Mouse (Mus musculus) spleen, postnatal 10 days (tissue): Measurements from ENCODE around the gene Ugt1a5.

Experiments
- DNase-seq, 2 experiments: peaks; one replicate each; pipeline ENCODE4 v3.0.0; 2021 to 2022; ENCODE audit warnings: low spot score in 2 of 2

The Ugt1a5 gene

DNA sequence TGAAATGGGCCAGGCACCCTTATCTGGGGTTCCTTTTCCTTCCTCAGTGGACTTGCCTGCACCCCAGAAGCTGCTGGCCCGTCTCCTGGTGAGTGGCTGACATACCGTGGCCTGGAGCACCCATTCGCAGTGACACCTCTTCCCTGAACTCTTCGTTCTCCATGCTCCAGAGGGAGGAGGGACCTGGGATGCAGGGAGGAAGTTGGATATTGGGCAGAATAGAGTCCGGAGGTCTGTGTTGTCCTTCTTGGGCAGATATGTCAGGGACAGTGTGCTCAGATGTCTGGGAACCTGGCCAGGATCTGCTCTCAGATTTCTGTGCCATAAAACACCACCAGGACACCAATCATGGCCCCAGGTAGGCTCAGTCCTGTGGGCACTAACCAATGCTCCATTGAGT, 74.3 kb downstream of the Ugt1a5 start:
- no peak for DNase-seq

DNA sequence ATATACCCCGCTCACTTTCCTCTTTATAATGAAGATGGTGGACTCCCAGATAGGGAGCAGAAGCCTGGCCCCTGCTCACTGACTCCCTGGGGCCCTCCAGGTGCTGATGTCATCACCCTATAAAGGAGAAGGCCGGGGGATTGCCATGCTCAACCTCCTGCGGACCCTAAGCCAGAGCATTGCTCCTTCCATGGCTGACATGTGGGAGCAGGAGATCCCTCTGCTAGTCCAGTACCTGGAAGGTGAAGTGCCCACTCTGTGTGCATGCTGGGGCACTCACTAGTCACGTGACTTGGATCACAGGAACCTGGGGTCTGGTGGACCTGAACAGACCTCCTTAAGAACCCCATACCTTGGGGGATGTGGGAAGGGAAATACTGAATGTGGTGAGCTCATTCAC, 74.8 kb downstream of the Ugt1a5 start:
- no peak for DNase-seq

DNA sequence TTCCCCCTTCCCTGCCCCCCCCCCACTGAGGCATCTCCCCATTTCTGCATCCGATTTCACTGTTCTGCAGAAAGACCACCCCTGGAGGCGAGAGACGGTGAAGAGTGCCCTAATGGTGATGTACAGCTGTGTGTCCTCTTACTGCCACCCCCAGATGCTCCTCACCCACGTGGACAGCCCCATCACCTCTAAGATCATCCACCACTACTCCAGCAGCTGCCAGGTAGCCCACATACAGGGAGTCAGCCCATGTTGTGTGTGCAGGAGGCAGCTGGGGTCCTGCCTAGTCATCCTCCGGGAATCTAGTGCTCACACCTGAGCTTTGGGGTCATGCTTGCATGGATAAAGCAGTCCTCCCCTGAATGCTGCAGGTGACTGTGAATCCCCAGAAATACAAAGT, 78.0 kb downstream of the Ugt1a5 start:
- no peak for DNase-seq

DNA sequence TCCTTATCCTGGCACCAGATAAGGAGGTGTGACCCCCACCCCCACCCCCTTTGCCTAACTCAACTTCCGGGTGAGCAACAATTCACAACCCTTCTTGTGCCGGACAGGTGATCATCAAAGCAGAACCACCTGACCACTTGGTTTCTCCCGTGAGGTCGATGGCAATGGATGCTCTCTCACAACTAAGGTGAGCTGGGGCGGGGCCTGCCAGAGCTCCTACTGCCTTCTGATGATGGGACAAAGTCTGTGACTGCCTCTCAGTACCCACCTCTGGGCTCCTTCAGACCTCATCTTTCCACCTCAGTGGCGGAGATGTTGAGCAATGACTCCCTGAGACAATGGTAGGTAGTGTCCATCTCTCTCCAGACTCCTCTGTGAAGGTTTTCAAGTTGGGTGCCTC, 80.1 kb downstream of the Ugt1a5 start:
- DNase-seq, result no peak

DNA sequence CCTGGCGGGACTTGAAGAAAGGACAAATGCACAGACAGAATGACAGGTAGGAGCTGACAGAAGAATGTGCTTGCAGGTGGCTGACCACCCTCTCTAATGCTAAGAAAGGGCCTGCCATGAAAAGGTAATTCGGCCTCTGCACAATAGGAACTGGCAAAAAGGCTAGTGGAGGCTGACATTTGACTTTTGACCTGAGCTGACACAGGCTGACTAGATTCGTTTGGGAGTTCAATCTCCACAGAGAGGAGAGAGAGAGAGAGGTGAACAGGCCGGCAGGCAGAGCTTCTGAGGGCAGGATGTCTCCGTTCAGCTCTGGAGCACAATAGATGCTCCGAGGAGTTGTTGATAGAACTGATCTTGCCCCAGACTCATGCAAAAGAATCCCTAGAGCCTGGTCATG, 80.6 kb downstream of the Ugt1a5 start:
- no peak for DNase-seq

DNA sequence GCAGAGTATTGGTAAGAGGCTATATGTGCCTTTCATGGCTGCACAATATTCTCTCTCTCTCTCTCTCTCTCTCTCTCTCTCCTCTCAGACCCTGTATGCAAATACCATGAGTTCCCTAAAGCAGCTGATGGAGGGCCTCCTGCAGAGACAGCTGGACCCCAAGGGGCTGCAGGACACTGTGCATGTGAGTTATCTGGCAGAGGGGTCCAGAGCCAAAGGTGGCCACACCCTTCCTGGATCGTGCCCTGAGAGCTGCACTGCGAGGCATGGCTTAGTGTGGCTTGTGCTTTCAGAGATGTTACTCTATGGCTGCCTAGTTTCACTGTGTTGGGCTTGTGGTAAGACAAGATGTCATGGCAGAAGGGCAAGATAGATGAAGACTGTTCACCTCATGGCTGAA, 81.8 kb downstream of the Ugt1a5 start:
- no peak for DNase-seq

DNA sequence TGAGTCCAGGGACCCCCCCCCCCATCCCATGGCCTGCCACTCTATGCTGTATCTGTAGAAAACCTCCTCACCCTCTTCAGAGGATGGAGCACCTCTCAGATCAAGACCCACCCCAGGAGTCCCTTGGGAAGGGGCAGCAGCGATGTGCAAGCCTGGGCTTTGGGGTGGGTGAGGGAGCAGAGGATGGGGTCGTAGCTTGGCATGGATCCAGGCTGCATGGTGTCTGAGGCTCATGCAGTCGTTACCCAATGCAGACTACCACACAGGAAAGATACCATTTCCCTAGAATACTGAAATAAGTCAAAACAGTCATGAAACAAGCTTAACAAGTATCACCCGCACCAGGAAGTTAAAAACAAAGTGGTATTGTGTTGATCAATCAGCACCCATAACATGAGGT, 82.8 kb downstream of the Ugt1a5 start:
- no peak for DNase-seq

DNA sequence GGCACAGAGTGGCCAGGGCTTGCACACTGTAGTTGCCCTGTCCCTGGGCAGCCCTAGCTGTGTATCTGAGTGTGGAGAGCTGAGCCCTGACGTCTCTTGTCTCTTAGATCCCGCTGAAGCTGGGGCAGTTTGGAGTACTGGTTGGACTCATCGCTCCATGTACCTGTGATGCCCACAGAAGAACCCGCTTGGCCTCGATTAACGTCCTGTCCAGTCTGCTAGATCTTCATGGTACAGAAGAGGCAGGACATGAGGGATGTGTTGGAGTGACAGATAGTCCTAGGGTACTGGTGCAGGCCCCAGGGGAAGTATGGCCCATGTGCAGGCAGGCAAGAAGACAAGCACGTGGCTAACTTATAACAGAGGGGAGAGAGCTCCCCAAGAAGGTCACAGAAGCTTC, 83.8 kb downstream of the Ugt1a5 start:
- no peak for DNase-seq

DNA sequence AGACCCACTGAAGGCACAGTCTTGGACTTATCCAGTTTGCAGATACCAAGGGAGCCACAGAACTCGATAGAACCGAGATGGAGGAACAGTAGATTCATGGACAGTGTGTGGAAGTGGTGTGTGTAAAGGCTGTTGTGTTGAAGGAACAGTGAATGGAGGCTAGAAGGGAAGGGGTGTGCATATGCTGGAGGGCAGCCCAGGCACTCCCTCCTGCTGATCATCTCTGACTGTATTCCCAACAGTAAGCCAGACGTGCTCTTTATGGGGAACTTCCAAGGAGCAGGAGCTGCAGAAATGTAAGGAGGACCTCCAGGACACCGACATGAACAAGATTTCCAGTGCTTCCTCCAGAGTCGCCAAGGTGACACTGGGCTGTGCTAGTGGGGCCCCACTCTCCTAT, 84.2 kb downstream of the Ugt1a5 start:
- no peak for DNase-seq

DNA sequence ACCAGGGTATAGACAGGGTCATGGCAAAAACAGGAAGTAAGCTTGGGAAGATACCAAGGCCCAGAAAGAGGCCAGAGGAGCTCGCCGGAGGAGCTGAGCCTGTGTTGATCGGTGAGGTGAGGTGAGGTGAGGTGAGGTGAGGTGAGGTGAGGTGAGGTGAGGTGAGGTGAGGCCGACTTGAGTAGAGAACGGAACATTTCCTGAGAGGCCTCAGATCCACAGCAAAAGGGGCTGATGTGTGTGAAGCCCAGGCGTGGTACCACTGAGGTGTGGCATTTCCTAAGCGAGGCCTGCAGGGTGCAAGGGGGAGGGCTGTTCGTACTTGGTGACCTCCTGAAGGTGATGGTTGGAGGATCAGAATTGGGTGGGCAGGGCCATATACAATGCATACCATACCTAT, 87.3 kb downstream of the Ugt1a5 start:
- no peak for DNase-seq

DNA sequence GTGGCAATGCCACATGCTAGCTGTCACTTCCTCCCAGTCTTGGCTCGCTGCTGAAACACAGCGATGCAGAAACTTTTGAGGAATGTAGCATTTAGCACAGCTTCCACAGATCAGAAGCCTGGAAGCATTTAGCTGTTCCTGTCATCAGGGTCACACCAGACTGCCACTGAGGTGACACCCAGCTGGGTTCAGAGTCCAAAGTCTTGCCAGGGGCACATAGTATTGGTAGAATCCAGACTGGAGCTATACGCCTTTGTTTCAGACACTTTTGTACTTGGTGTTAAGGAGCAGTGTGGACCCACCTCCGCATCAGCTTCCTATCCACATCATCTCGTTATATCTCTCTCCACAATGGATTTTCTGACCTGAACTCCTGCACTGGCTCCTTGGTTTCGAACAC, 87.7 kb downstream of the Ugt1a5 start:
- DNase-seq, result no peak

DNA sequence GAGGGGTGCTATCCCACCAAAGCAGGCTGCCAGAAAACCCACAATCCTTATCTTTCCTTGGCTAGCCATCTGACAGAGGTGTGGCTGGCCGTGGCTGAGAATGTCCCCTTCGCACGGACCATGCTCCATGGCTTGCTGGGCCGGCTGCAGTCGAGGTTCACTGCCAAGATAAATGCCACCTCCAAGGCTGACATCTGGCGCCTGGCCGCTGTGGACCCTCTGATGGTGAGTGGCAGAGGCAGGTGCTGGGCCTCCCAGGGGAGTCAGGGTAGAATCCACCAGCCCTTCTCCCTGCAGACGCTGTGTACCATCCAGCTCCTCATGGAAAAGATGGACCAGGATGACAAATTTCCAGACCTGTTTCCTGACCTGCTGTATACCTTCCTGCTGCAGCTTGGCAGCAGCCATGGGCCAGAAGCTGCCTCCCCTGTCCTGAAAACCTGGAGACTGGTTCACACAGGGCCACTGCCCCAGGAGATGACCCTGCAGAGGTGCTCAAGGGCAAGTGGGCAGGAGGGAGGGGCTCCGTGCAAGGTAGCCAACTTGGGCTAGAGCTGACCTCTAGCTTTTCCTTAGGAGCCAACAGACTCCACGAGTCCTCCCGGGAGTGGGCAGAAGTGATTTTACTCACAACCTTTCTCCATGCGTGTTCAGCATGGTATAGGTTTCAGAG, 89.1 kb downstream of the Ugt1a5 start:
- no peak for DNase-seq

DNA sequence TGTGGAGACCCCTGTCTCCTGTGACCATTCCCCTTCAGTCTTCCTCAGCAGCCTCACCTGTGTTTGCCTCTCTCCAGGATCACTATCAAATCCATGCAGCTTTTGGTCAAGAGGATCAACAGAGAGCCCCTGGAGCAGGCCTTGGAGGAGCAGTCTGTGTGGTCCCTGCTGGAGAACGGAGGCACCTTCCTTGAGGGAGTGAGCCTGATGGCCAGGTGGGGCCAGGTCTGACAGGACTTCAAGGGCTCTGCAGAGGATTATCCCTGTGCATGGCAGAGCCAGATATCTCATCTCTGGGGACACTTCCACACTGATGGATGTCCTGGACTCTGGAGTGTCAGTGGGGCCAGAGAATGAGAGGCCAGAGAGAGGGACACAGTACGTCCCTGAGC, 89.7 kb downstream of the Ugt1a5 start:
- DNase-seq, result no peak

DNA sequence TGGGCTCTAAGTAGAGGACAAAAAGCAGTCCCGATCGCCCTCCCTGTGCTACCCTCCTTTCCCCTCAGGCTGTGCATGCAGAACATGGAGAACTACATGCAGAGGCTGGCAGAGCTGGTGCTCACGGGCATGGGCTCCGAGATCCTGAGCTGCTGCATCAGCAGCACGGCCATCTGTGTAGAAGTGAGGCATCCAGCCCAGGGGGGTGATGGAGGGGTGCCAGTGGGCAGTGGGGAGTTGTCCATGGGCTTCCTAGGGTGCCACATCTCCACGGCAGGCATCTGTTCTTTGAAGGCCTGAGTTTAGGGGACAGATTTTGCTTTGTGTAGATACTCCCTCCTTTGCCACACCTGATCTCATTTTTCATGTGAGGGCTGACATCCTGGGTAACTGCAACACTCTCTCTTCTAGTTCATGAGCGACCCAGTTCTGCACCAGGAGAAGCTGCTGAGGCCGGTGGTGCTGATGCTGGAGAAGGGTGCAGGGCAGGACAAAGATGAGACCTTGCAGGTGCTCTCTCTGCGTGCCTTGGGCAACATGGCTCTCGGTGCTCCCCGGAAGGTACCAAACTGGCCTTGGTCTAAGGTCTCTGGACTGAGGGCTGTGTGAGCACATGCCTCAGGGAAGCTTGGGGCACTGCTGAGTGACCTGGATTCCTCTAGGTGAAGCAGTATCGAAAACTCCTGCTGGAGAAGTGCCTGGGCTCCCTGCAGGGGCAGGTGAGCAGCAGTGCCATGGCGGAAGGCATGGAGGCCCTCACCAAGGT, 90.4 kb downstream of the Ugt1a5 start:
- DNase-seq, result no peak

DNA sequence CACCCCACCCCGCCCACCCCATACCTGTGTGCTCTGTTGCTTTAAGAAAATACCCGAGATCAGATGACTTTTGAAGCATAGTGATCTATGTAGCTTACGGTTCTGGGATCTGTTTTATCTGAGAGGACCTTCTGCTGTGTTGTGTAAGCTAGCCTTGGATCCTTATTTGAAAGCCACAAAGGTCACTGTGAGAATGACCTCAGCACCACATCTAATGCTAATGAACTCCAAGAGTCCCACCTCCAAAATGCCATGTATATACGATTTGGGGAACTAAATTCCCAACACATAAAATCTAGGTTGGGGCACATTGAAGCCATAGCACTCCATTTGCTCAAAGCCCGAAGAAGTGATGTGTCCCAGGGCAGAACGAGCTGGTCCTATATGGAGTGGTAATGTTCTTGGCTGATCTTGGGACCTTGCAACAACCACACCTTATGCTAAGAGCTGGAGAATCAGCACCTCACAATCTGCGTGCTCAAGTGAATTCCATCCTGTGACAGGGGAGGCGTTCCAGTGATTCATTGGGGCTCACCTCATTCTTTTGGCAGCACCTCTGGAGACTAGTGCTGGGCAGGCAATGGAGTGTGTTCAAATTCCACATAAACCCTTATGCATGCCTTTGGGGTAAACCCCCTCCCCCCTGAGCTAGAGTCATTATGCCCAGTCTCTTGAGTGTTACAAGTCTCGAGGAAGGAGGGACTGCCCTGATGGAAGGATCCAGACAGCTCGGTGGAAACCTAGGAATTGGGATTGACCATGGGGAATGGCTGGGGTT, 91.3 kb downstream of the Ugt1a5 start:
- no peak for DNase-seq

DNA sequence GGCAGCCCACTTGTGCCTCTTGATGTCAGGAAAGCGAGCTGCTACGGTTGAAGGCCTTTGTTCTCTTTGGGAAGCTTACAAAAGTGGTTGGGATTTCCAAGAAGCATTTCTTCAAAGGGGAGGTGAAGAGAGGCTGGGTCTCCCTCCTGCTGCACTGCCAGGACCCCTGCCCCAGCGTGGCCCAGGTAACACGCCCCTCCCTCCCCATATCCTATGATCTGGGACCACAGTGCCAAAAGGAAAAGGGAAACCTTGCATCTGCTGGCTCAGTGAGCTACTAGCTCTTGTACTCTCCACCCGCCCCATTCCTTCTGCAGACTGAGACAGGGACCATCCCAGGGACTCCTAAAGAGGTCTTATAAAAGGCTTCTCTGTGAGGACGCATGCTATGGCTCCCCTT, 91.9 kb downstream of the Ugt1a5 start:
- DNase-seq, result no peak

DNA sequence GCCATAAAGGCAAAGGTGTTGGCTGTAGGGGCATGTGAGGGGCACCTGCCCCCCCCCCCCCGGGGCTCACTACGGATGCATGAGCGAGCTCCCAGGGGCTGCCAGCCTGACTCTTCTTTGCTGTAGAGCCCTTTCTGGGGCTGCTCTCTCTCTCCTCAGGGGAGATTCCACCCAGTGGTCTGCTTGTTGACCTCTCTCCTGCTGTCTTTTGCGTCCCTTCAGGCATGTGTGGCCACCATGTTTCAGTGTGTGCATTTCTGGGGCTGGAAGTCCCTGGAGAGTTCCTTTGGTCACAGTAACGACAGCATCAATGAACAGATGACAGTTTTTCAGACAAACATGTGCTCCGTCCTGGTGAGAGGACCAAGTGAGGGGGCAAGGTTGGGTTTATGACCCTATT, 92.5 kb downstream of the Ugt1a5 start:
- DNase-seq, result no peak

DNA sequence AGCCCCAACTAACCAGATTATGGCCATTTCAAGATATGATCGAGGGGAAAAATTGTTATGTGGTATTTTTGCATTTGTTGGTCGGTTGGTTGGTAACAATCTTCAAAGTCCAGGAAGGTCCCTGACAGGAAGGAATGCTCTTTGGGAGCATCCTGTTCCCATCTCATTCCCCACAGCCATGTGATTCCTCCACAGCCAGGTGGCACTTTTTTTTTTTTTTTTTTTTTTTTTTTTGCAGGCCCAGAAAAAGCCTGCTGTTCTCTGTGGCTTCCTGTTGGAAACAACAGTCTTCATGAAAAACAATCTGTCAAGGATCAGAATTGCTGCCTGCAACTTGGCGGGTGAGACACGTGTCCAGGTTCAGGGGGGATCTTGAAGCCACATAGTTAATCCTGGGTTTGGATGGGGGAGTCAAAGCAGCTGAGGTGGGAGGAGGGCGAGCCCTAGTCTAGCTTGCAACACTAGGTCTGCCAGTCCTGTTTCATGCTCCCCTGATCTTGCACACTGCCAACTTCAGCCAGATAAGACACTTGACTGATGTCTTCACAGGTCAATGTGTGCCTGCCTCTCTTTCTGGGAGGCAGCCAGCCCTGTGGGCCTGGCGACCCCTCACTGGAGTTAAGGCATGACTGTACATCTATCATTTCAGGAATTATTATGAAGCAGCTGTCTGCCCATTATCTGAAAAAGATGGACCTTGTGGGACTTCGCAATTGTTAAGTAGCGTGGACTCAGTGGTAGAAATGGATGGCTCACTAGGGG, 93.2 kb downstream of the Ugt1a5 start:
- no peak for DNase-seq

DNA sequence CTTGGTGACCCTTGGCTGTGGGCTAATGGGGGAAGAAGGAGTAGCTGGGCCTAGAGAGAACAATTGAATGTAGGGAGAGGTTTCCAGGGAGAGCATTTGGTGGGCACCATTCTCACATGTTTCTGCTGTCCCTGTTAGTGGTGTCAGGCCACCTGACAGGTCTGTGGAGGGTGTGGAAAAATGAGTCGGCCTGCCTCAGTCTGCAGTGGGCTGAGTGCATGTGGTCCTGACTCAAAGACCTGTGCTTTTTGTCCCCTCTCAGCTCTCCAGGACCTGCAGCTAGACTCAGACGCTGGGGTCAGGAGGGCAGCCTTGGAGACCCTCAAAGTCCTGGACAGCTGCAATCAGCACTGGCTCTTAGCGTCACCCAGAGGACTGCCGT, 93.8 kb downstream of the Ugt1a5 start:
- DNase-seq, result no peak

DNA sequence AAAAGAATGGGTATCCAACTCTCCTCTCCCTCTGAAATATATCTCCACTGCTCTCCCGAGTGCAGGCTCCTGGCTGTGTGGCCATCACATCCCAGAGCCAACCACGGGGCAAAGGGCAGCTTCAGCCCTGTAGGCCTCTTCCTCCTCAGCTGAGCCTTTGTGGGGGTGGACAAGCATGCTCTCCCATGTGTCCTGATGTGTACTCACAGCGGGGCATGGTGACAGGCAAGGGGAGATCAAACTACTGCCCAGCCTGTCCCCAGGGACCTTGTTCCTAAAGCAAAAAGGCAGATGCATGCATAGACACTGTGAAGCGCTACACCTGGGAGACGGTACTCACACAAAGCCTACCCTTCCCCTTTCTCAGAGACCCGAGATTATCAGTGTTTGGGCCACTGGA, 94.3 kb downstream of the Ugt1a5 start:
- no peak for DNase-seq

DNA sequence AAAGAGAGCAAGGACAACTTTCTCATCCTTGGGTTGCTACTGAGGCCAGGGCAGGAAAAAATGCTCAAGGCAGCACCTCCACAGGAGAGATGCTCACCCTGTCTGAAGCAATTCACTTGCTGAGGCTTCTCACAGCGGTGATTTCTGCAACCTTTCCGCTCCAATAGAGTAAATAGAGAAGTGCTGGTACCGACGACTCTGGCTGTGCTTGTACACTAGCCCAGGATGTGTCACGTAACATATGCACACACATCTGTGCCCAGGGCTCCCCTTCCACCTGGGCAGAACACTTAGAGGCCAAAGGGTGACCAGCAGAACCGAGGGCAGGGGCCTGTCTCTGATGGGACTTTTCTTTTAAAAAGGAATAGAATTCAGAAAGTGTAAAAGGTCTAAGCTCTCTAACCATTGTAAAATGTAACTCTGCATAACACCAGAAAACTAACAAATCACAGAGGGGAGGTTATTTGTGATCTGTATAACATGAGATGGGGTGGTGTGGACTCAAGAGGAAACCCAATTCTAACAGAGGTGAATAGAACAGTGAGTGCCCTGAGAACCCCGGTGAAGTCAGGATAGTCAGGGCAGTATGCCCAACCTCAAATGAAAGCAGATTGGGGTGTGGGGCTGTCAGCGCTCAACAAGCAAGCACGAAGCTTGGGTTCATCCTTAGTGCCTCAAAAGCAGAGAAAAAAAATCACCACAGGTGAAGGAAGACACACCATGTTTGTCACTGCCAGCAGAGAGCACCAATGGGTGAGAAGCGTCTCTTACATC, 95.0 kb downstream of the Ugt1a5 start:
- DNase-seq, result no peak

DNA sequence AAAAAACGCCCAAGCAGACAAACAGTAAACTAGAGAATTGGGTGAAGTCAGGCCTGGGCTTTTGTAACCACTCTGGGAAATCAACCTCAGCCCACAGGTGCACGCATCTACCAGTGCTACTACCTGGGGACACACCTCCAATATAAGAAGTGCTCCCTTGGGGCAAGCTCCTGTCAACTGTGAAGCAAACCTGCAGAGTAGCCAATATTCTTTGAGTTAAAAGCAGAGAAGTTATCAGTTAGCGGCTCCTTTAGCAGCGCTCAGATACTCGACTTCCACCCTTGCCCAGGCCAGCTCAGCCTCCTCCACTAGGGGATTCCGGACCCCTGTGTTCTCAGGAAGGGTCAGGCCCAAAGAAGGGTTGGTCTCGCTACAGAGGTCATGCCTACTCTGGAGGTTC, 95.9 kb downstream of the Ugt1a5 start:
- DNase-seq, result no peak
